Mouse (Mus musculus) lung, embryonic 15.5 days (tissue): Measurements from ENCODE around the gene Ranbp10. TPM values are rescaled to one million over a fixed set of nuclear protein-coding genes. Genes with fewer than 3 reads are reported as not detected.

Experiments used
- ATAC-seq: fragments of 200-750 bp; cut with Nextera tagmentation; 2 replicates; pipeline ENCODE4 v1.8.0; 2017; ENCODE audit warnings: moderate number of reproducible peaks, borderline replicate concordance; ENCODE audit not compliant: low FRiP score, low TSS enrichment; ENCODE audit errors: extremely low read depth
- H3K27ac ChIP-seq: fragments of 300-500 bp; sonication (generic); 2 replicates; pipeline ENCODE4 v1.5.1; 2015; ENCODE audit warnings: moderate library complexity, mild to moderate bottlenecking, inconsistent platforms
- H3K27me3 ChIP-seq: fragments of 300-500 bp; sonication (generic); 2 replicates; pipeline ENCODE4 v1.6.1; 2015; ENCODE audit warnings: inconsistent platforms
- H3K36me3 ChIP-seq: fragments of 300-500 bp; sonication (generic); 2 replicates; pipeline ENCODE4 v1.6.1; 2015; ENCODE audit warnings: inconsistent platforms
- H3K4me1 ChIP-seq: fragments of 300-500 bp; sonication (generic); 2 replicates; pipeline ENCODE4 v1.6.1; 2015; ENCODE audit warnings: inconsistent platforms
- H3K4me2 ChIP-seq: fragments of 300-500 bp; sonication (generic); 2 replicates; pipeline ENCODE4 v1.6.1; 2015; ENCODE audit warnings: inconsistent platforms, mild to moderate bottlenecking, moderate library complexity
- H3K4me3 ChIP-seq: fragments of 300-500 bp; sonication (generic); 2 replicates; pipeline ENCODE4 v1.5.1; 2015; ENCODE audit warnings: mild to moderate bottlenecking, inconsistent platforms
- H3K9ac ChIP-seq: fragments of 300-500 bp; sonication (generic); 2 replicates; pipeline ENCODE4 v1.6.1; 2015; ENCODE audit warnings: inconsistent platforms
- H3K9me3 ChIP-seq: fragments of 300-500 bp; sonication (generic); 2 replicates; pipeline ENCODE4 v1.6.1; 2016; ENCODE audit warnings: inconsistent platforms
- whole genome bisulfite sequencing: fragments of 180-500 bp; shearing (Covaris S2); methylation state at CpG from one replicate; pipeline ENCODE4 v1.1.7; 2015; 5-methylcytosine and 5-hydroxymethylcytosine counted together
- polyA plus RNA-seq: library from polyadenylated mRNA; unstranded; fragments of >200 nt; fragmentation: Nextera tagmentation; extraction: Ambion mirVana; gene quantifications from 2 replicates; pipeline ENCODE4 v1.2.1, GENCODE M21; 2015

Ranbp10 gene
- polyA plus RNA-seq, 1 experiment from 2014 or later, result 12.0 TPM

- 86% methylated on average over 1 of the region's 1 CpGs for WGBS
- ATAC-seq, result no peak
- Histone ChIP-seq H3K36me3 (peaks cover 82% of the 10 kb centered on the region), H3K9ac (no peak overlapping the region), H3K27ac (no peak overlapping the region), H3K4me3 (no peak overlapping the region), H3K27me3 (no peaks in the 10 kb centered on the region), H3K4me2 (no peak overlapping the region), H3K4me1 (no peaks in the 10 kb centered on the region), H3K9me3 (no peaks in the 10 kb centered on the region)
Observed at GRCm38 (mm10) chr8:105773441-105773861, 53.7 kb downstream of the Ranbp10 start.

- H3K4me2 ChIP-seq, result no peak overlapping the region
- H3K4me3 ChIP-seq, result no peak overlapping the region
- ATAC-seq, result no peak
- no peak overlapping the region for H3K27ac ChIP-seq
- no peak overlapping the region for H3K9ac ChIP-seq
- WGBS, result 89% methylated on average over 12 of the region's 12 CpGs
- H3K36me3 ChIP-seq, result peaks cover 73% of the 10 kb centered on the region
- no peaks in the 10 kb centered on the region for H3K27me3 ChIP-seq
- no peaks in the 10 kb centered on the region for H3K9me3 ChIP-seq
- H3K4me1 ChIP-seq, result no peaks in the 10 kb centered on the region
Observed at GRCm38 (mm10) chr8:105771398-105772175, 55.6 kb downstream of the Ranbp10 start.

- Histone ChIP-seq H3K4me2 (no peak overlapping the region), H3K27me3 (no peaks in the 10 kb centered on the region), H3K9ac (no peak overlapping the region), H3K4me1 (no peaks in the 10 kb centered on the region), H3K27ac (no peak overlapping the region), H3K4me3 (no peak overlapping the region), H3K36me3 (peaks cover 69% of the 10 kb centered on the region), H3K9me3 (no peaks in the 10 kb centered on the region)
- 59% methylated on average over 1 of the region's 1 CpGs for WGBS
- no peak for ATAC-seq
Observed at GRCm38 (mm10) chr8:105770609-105771008, 56.5 kb downstream of the Ranbp10 start.

- H3K27me3 ChIP-seq, result no peaks in the 10 kb centered on the region
- H3K9ac ChIP-seq, result no peak overlapping the region
- no peaks in the 10 kb centered on the region for H3K4me1 ChIP-seq
- H3K4me3 ChIP-seq, result no peak overlapping the region
- H3K36me3 ChIP-seq, result peaks cover 51% of the 10 kb centered on the region
- 88% methylated on average over 5 of the region's 5 CpGs for WGBS
- H3K4me2 ChIP-seq, result no peak overlapping the region
- ATAC-seq, result no peak
- H3K9me3 ChIP-seq, result no peaks in the 10 kb centered on the region
- H3K27ac ChIP-seq, result no peak overlapping the region
Observed at GRCm38 (mm10) chr8:105768485-105769257, 58.5 kb downstream of the Ranbp10 start.

GRCm38 (mm10) chr8:105758277-105759108, 68.7 kb downstream of the Ranbp10 start, which contains the start of gene Gfod2:
Gene Gfod2, minus strand, starts transcription at chr8:105758664.
- no peaks in the 10 kb centered on the region for H3K27me3 ChIP-seq
- H3K27ac ChIP-seq, result peak within 1 kb of the TSS; percentile 81
- peaks cover 14% of the 10 kb centered on the region for H3K4me1 ChIP-seq
- H3K36me3 ChIP-seq, result no peaks in the 10 kb centered on the region
- 2% methylated on average over 57 of the region's 57 CpGs for WGBS
- peak; percentile 99 for ATAC-seq
- peak within 1 kb of the TSS; percentile 84 for H3K9ac ChIP-seq
- H3K4me2 ChIP-seq, result peak within 1 kb of the TSS; percentile 76
- H3K9me3 ChIP-seq, result no peaks in the 10 kb centered on the region
- peak within 1 kb of the TSS; percentile 99 for H3K4me3 ChIP-seq

GRCm38 (mm10) chr8:105757796-105758276, 69.3 kb downstream of the Ranbp10 start:
- Histone ChIP-seq H3K4me3 (peak overlapping the region; percentile 99), H3K27me3 (no peaks in the 10 kb centered on the region), H3K4me2 (peak overlapping the region; percentile 76), H3K9ac (peak overlapping the region; percentile 84), H3K9me3 (no peaks in the 10 kb centered on the region), H3K27ac (peak overlapping the region; percentile 81), H3K4me1 (peaks cover 14% of the 10 kb centered on the region), H3K36me3 (no peaks in the 10 kb centered on the region)
- ATAC-seq, result no peak; the same call in 1 of the 2 replicates
- WGBS, result 1% methylated on average over 12 of the region's 12 CpGs

- Histone ChIP-seq H3K9me3 (no peaks in the 10 kb centered on the region), H3K27me3 (no peaks in the 10 kb centered on the region), H3K4me2 (no peak overlapping the region), H3K4me3 (no peak overlapping the region), H3K36me3 (no peaks in the 10 kb centered on the region), H3K9ac (no peak overlapping the region), H3K4me1 (peaks cover 29% of the 10 kb centered on the region), H3K27ac (no peak overlapping the region)
- 52% methylated on average over 2 of the region's 2 CpGs for WGBS
- ATAC-seq, result no peak
Observed at GRCm38 (mm10) chr8:105754688-105755087, 72.5 kb downstream of the Ranbp10 start.

- H3K9ac ChIP-seq, result no peak overlapping the region
- no peaks in the 10 kb centered on the region for H3K9me3 ChIP-seq
- peaks cover 25% of the 10 kb centered on the region for H3K4me1 ChIP-seq
- 65% methylated on average over 2 of the region's 2 CpGs for WGBS
- no peaks in the 10 kb centered on the region for H3K36me3 ChIP-seq
- H3K4me2 ChIP-seq, result no peak overlapping the region
- H3K27ac ChIP-seq, result no peak overlapping the region
- no peaks in the 10 kb centered on the region for H3K27me3 ChIP-seq
- H3K4me3 ChIP-seq, result no peak overlapping the region
- ATAC-seq, result no peak
Observed at GRCm38 (mm10) chr8:105753916-105754315, 73.2 kb downstream of the Ranbp10 start.

GRCm38 (mm10) chr8:105750606-105751005, 76.5 kb downstream of the Ranbp10 start:
- WGBS, result 7% methylated on average over 11 of the region's 11 CpGs
- H3K4me1 ChIP-seq, result peaks cover 22% of the 10 kb centered on the region
- ATAC-seq, result peak; percentile 73

GRCm38 (mm10) chr8:105743301-105743700, 83.8 kb downstream of the Ranbp10 start:
- ATAC-seq, result no peak
- no peaks in the 10 kb centered on the region for H3K27me3 ChIP-seq

More at GRCm38 (mm10) chr8:105750606-105751005, 76.5 kb downstream of the Ranbp10 start:
- peak overlapping the region; percentile 45 for H3K4me2 ChIP-seq
- H3K27ac ChIP-seq, result peak overlapping the region; percentile 75
- H3K36me3 ChIP-seq, result no peaks in the 10 kb centered on the region
- H3K9me3 ChIP-seq, result no peaks in the 10 kb centered on the region
- no peaks in the 10 kb centered on the region for H3K27me3 ChIP-seq
- 0 out of 2 replicates have a peak overlapping the region, but pooled peaks have one; percentile 13 for H3K9ac ChIP-seq
- no peak overlapping the region for H3K4me3 ChIP-seq

GRCm38 (mm10) chr8:105739216-105739615, 87.9 kb downstream of the Ranbp10 start:
- ATAC-seq, result no peak
- Histone ChIP-seq H3K9ac (no peak overlapping the region), H3K9me3 (no peaks in the 10 kb centered on the region), H3K4me1 (no peaks in the 10 kb centered on the region), H3K27me3 (no peaks in the 10 kb centered on the region), H3K4me2 (no peak overlapping the region), H3K27ac (no peak overlapping the region), H3K4me3 (no peak overlapping the region), H3K36me3 (no peaks in the 10 kb centered on the region)
- 81% methylated on average over 5 of the region's 5 CpGs for WGBS

More at GRCm38 (mm10) chr8:105743301-105743700, 83.8 kb downstream of the Ranbp10 start:
- H3K36me3 ChIP-seq, result no peaks in the 10 kb centered on the region
- no peaks in the 10 kb centered on the region for H3K9me3 ChIP-seq
- H3K4me3 ChIP-seq, result no peak overlapping the region
- 73% methylated on average over 4 of the region's 4 CpGs for WGBS
- no peak overlapping the region for H3K9ac ChIP-seq
- peaks cover 4% of the 10 kb centered on the region for H3K4me1 ChIP-seq
- no peak overlapping the region for H3K4me2 ChIP-seq
- H3K27ac ChIP-seq, result no peak overlapping the region
